Mouse (Mus musculus) embryonic facial prominence, embryonic 14.5 days (tissue): ENCODE measurements around the gene Asb8. TPM values are rescaled to one million over a fixed set of nuclear protein-coding genes. Genes with fewer than 3 reads are reported as not detected.

Experiments
- ATAC-seq: fragments of 200-750 bp; cut with Nextera tagmentation; 2 replicates; pipeline ENCODE4 v1.8.0; 2017; ENCODE audit warnings: low read depth, moderate number of reproducible peaks, moderate TSS enrichment
- DNase-seq: peaks from one replicate; pipeline ENCODE4 v3.0.0-alpha.2; 2015; ENCODE audit warnings: low spot score
- H3K27ac ChIP-seq: fragments of 300-500 bp; sonication (generic); replicated peaks from 2 replicates; pipeline ENCODE4 v1.5.1; 2014; ENCODE audit warnings: low read depth, mild to moderate bottlenecking, low read length, moderate library complexity
- H3K27me3 ChIP-seq: fragments of 300-500 bp; sonication (generic); replicated peaks from 2 replicates; pipeline ENCODE4 v1.6.1; 2014; ENCODE audit warnings: low read length; ENCODE audit not compliant: control insufficient read depth, insufficient read depth
- H3K36me3 ChIP-seq: fragments of 300-500 bp; sonication (generic); 2 replicates; pipeline ENCODE4 v1.6.1; 2014; ENCODE audit warnings: low read length, mixed read lengths; ENCODE audit not compliant: control insufficient read depth, insufficient read depth
- H3K4me1 ChIP-seq: fragments of 300-500 bp; sonication (generic); 2 replicates; pipeline ENCODE4 v1.6.1; 2014; ENCODE audit warnings: antibody characterized with exemption, low read length; ENCODE audit not compliant: control insufficient read depth, insufficient read depth
- H3K4me2 ChIP-seq: fragments of 300-500 bp; sonication (generic); 2 replicates; pipeline ENCODE4 v1.6.1; 2014; ENCODE audit warnings: low read depth, mild to moderate bottlenecking, low read length, moderate library complexity, mixed read lengths
- H3K4me3 ChIP-seq: fragments of 300-500 bp; sonication (generic); 2 replicates; pipeline ENCODE4 v1.5.1; 2014; ENCODE audit warnings: low read depth, mild to moderate bottlenecking, low read length
- H3K9ac ChIP-seq: fragments of 300-500 bp; sonication (generic); 2 replicates; pipeline ENCODE4 v1.6.1; 2014; ENCODE audit warnings: low read depth, mild to moderate bottlenecking, low read length, moderate library complexity, mixed read lengths
- H3K9me3 ChIP-seq: fragments of 300-500 bp; sonication (generic); 2 replicates; pipeline ENCODE4 v1.6.1; 2016; ENCODE audit warnings: low read length; ENCODE audit not compliant: control insufficient read depth
- WGBS: fragments of 180-500 bp; shearing (Covaris S2); extraction: QIAGEN DNeasy Blood & Tissue Kit; methylation state at CpG from one replicate; pipeline ENCODE4 v1.1.7; 2014; 5-methylcytosine and 5-hydroxymethylcytosine counted together
- polyA plus RNA-seq: library from polyadenylated mRNA; unstranded; fragments of >200 nt; fragmentation: Nextera tagmentation; extraction: Ambion mirVana; gene quantifications from 2 replicates; pipeline ENCODE4 v1.2.1, GENCODE M21; 2014

Asb8 gene
- polyA plus RNA-seq, 1 experiment from 2014 or later = 58.4 TPM

DNA sequence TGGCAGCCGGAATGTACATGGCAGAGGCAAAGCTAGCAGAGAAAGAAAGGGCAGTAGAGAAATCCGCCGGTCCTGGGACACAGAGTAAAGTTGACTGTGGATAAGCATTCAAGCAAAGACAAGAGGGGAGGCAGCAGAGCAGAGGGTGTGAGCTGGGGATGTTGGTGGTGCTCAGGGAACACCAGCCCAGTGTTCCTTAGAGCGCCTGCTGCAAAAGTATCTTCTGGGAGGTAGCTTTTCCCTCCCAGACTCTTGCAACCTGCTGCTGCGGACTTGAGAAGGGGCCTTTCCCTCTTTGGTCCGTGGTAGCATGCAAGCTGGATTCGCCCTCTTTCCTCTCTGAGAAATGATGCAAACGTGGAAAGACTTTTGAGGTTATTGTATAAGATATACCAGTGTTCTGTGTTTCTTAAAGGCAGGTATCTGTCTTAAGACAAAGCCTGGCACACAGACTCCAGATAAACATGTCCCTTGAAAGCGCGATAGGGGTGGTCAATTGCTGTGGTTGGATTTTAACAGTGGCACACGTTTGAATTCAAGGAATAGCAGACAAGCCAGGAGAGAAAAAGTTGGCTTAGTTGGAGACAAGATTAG is 57.6 kb downstream of the Asb8 start:
- H3K36me3 ChIP-seq = 0 out of 2 replicates have a peak, but pooled peaks cover 2% of the 10 kb centered on the region
- H3K4me3 ChIP-seq = peak overlapping the region; percentile 74
- H3K9me3 ChIP-seq = no peaks in the 10 kb centered on the region
- H3K4me2 ChIP-seq = peak overlapping the region; percentile 84
- peaks cover 16% of the 10 kb centered on the region for H3K4me1 ChIP-seq
- ATAC-seq = no peak
- H3K27me3 ChIP-seq = no peaks in the 10 kb centered on the region
- peak overlapping the region; percentile 85 for H3K9ac ChIP-seq
- 35% methylated on average over 11 of the region's 11 CpGs for WGBS
- no peak for DNase-seq
- H3K27ac ChIP-seq = peak overlapping the region; percentile 72

- Histone ChIP-seq H3K27me3 (no peaks in the 10 kb centered on the region), H3K4me1 (peaks cover 16% of the 10 kb centered on the region), H3K36me3 (no peaks in the 10 kb centered on the region), H3K27ac (no peak overlapping the region), H3K4me2 (no peak overlapping the region), H3K9ac (no peak overlapping the region), H3K4me3 (no peak overlapping the region), H3K9me3 (no peaks in the 10 kb centered on the region)
- no peak for ATAC-seq
- DNase-seq = no peak
- 85% methylated on average over 6 of the region's 6 CpGs for WGBS
These were observed 58.2 kb downstream of the Asb8 start for GRCm38 (mm10) chr15:98107230-98107629.

- ATAC-seq (no peak), DNase-seq (no peak)
- Histone ChIP-seq H3K4me3 (no peak overlapping the region), H3K9ac (no peak overlapping the region), H3K27me3 (no peaks in the 10 kb centered on the region), H3K36me3 (no peaks in the 10 kb centered on the region), H3K27ac (no peak overlapping the region), H3K9me3 (no peaks in the 10 kb centered on the region), H3K4me1 (peaks cover 16% of the 10 kb centered on the region), H3K4me2 (no peak overlapping the region)
- WGBS = 69% methylated on average over 6 of the region's 6 CpGs
These were observed 58.9 kb downstream of the Asb8 start for GRCm38 (mm10) chr15:98106506-98106905.

GRCm38 (mm10) chr15:98102401-98102800 is 63.0 kb downstream of the Asb8 start:
- no peaks in the 10 kb centered on the region for H3K4me1 ChIP-seq
- no peaks in the 10 kb centered on the region for H3K36me3 ChIP-seq
- no peak for ATAC-seq
- H3K27ac ChIP-seq = no peak overlapping the region
- no peak overlapping the region for H3K4me3 ChIP-seq
- no peaks in the 10 kb centered on the region for H3K9me3 ChIP-seq
- H3K4me2 ChIP-seq = no peak overlapping the region
- no peaks in the 10 kb centered on the region for H3K27me3 ChIP-seq
- 93% methylated on average over 6 of the region's 6 CpGs for WGBS
- H3K9ac ChIP-seq = no peak overlapping the region
- no peak for DNase-seq

DNA sequence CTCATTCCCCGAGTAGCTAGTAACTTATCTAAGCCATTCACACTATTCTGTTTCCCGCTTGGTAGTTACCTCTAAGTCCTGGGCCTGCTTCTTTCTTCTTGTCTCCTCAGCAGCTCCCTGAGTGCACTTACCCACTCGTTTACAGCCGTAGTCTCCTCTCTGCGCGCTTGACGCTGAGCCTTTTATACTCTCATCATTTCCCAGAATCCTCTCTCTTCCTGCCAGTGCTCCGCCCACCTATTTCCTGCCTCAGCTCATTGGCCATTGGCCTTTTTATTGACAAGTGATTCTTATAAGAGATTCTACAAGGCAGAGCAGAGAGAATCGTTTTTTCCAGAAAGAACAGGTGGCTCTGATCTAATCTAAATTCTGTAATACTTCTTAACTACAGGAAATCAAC is 66.9 kb downstream of the Asb8 start:
- ATAC-seq (no peak), DNase-seq (no peak)
- Histone ChIP-seq H3K4me3 (no peak overlapping the region), H3K27me3 (no peaks in the 10 kb centered on the region), H3K9ac (no peak overlapping the region), H3K9me3 (no peaks in the 10 kb centered on the region), H3K36me3 (no peaks in the 10 kb centered on the region), H3K4me1 (no peaks in the 10 kb centered on the region), H3K27ac (no peak overlapping the region), H3K4me2 (no peak overlapping the region)
- 88% methylated on average over 9 of the region's 9 CpGs for WGBS

DNA sequence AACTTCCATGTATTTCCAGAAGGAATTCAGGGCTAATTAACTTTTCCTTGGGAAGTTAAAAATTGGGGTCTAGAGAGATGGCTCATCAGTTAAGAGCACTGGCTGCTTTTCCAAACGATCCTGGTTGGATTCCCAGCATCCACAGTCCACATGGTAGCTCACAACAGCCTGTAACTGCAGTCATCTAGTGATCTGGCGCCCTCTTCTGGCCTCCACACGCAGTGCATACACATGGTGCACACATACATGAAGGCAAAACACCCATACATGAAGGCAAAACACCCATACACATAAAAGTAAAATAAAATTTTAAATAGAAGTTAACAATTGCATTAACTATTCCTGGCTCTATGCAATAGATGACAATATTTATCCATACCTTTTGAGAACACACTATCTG is 68.5 kb downstream of the Asb8 start:
- H3K4me2 ChIP-seq = no peak overlapping the region
- H3K36me3 ChIP-seq = no peaks in the 10 kb centered on the region
- no peak overlapping the region for H3K27ac ChIP-seq
- no peaks in the 10 kb centered on the region for H3K27me3 ChIP-seq
- ATAC-seq (no peak), DNase-seq (no peak)
- 47% methylated on average over 3 of the region's 3 CpGs for WGBS
- H3K9ac ChIP-seq = no peak overlapping the region
- H3K4me1 ChIP-seq = peaks cover 4% of the 10 kb centered on the region
- no peak overlapping the region for H3K4me3 ChIP-seq
- H3K9me3 ChIP-seq = no peaks in the 10 kb centered on the region

DNA sequence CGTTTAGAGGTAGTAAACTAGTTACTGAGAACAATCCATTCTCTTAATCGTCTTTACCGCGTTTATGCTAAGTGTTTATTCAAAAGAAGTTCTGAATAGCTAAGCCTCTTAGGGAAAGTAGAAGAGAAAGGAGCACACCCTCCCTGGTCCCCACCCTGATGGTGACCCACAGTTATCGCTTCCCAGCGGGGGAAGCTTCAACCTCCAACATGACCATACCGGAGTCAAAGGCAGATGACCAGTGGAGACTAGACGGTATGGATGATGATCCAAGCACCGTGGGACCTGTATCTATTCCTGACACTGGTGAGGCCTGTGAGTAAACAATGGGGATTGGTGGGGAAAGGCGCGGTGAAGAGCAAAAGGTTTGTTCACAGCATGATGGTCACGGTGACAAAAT is 70.5 kb downstream of the Asb8 start:
- Histone ChIP-seq H3K27me3 (no peaks in the 10 kb centered on the region), H3K27ac (no peak overlapping the region), H3K36me3 (no peaks in the 10 kb centered on the region), H3K9me3 (no peaks in the 10 kb centered on the region), H3K9ac (no peak overlapping the region), H3K4me2 (no peak overlapping the region), H3K4me1 (peaks cover 12% of the 10 kb centered on the region), H3K4me3 (no peak overlapping the region)
- 89% methylated on average over 12 of the region's 12 CpGs for WGBS
- DNase-seq = no peak
- ATAC-seq = no peak

DNA sequence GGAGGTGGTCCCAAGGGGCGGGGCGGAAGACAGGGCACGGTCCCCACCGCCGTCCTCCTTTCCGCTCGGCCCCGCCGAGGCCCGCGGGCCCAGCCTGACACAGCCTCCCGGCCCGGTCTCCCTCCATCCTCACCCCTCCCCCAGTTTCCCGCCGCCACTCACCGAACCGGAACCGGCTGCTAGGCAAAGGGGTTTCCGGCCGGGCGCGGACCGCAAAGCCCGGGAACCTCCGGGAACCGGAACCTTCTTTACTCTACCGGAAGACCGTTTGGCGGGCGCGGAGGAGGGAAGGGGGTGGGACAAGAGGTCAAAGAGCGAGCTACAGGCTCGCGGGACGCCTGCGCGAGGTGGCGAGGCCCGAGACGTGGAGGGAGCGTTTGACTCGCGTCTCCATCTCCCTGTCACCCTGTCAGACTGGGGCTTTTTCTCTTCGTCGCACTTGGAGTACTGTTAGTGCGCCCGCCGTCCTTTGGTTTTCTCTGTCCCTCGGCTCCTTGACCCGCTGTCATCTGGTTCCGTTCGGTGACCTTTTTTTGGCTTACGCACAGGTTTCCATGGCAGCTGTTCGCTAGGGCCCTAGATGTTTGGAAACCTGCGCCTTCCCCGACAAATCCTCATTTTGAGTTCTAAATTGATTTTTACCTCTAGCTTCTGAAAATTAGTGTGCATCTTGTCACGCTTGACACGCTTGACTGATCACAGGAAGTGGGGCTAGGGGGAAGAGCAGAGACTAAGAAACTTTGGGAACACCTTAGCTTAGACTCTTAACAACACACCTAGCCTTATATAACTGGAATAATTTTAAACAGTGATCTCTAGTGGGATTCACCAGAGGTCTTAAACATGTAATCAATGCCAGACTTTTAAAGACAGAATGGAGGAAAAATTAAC is 72.1 kb downstream of the Asb8 start, which contains the start of gene Senp1:
Gene Senp1, minus strand, starts transcription at position 624 of the 891 bp plus-strand sequence.
- Histone ChIP-seq H3K4me3 (peak within 1 kb of the TSS; percentile 91), H3K9ac (peak within 1 kb of the TSS; percentile 94), H3K27ac (peak within 1 kb of the TSS; percentile 89), H3K9me3 (no peaks in the 10 kb centered on the region), H3K4me1 (peaks cover 12% of the 10 kb centered on the region), H3K27me3 (no peaks in the 10 kb centered on the region), H3K4me2 (peak within 1 kb of the TSS; percentile 81), H3K36me3 (0 out of 2 replicates have a peak, but pooled peaks cover 3% of the 10 kb centered on the region)
- ATAC-seq (peak; percentile 92), DNase-seq (peak; percentile 94)
- under 1% methylated on average over 28 of the region's 58 CpGs for WGBS
